Mouse (Mus musculus): Measurements from ENCODE around the gene Ceacam12. TPM values are rescaled to one million over a fixed set of nuclear protein-coding genes. Genes with fewer than 3 reads are reported as not detected.
"Not testable (repeated sequence)": the region's sequence is repeated elsewhere in the genome, so short reads cannot be mapped to it uniquely, and the experiment has no call there.

Gene Ceacam12
- not detected in 2 replicates for polyA plus RNA-seq (2016; fragmentation: Nextera tagmentation; extraction: Ambion mirVana)

DNA sequence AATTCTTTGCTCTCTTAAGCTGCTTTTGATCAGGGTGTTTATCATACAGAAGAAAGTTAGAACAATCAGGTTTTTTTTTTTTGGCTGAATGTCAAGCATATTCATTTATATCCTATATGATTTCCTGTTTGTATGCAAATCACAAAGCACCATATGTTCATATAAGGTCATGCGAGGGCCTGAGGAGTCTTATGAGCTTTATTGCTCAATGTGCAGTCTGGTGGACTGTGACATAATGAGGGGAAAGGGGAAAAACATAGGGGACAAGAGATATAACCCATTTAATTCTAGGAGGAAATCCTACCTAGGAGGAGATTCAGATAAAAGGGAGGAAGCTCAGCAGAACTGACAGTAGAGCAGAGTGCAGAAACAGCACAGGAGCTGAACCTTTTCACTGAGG lies at the start of gene Ceacam12:
Ceacam12 (plus strand) TSS at position 301 of the 400 bp plus-strand sequence.
- 60% methylated on average over 1 of the region's 1 CpGs for WGBS
- Histone ChIP-seq H3K4me3 (no peak within 1 kb of the TSS), H3K9me3 (peaks cover 32% of the 10 kb centered on the region), H3K4me1 (no peaks in the 10 kb centered on the region), H3K27me3 (ENCODE audit: insufficient read depth, poor library complexity, severe bottlenecking) (no peaks in the 10 kb centered on the region), H3K27ac (no peak within 1 kb of the TSS), H3K36me3 (no peaks in the 10 kb centered on the region)
- no peak for DNase-seq (ENCODE audit: low spot score)

- DNase-seq (ENCODE audit: low spot score); H3K4me3 ChIP-seq; H3K27me3 ChIP-seq (ENCODE audit: insufficient read depth, poor library complexity, severe bottlenecking); H3K36me3 ChIP-seq; H3K4me1 ChIP-seq; H3K27ac ChIP-seq: not testable (repeated sequence)
- 72% methylated on average over 1 of the region's 1 CpGs for WGBS
- H3K9me3 ChIP-seq = peaks cover 31% of the 10 kb centered on the region
These were observed 8.1 kb downstream of the Ceacam12 start for GRCm38 (mm10) chr7:18073821-18074220.

DNA sequence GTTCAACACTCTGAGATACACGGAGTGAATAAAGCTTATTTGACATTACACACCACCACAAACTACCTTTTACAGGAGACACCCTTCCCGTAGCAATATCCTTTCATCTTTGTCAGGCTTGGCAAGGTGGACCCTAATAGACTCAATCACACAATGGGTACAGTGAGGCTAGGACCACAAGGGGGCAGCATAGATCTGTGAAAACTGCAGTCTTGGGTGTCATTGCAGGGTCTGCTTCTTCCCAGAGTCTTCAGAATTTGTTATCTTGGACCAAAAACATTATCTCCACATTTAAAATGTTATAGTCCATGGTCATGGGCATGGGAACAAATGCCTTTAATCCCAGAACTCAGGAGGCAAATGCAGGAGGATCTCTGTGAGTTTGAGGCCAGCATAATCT lies 35.1 kb downstream of the Ceacam12 start:
- H3K27me3 ChIP-seq (ENCODE audit: insufficient read depth, poor library complexity, severe bottlenecking) = no peaks in the 10 kb centered on the region
- no peak for DNase-seq (ENCODE audit: low spot score)
- 39% methylated on average over 2 of the region's 2 CpGs for WGBS
- H3K9me3 ChIP-seq = peaks cover 20% of the 10 kb centered on the region
- no peak overlapping the region for H3K4me3 ChIP-seq
- no peaks in the 10 kb centered on the region for H3K4me1 ChIP-seq
- no peak overlapping the region for H3K27ac ChIP-seq
- H3K36me3 ChIP-seq = no peaks in the 10 kb centered on the region

Small RNAs within 50 kb of the gene (microRNA-seq; reads per million reads assigned to microRNA genes)
- not detected for gene Gm22414

Other genes starting within 250 kb of the Ceacam12 start
- not detected in 2 replicates for gene Gm5155, start 194.2 kb upstream of the Ceacam12 start, polyA plus RNA-seq (2016; fragmentation: Nextera tagmentation; extraction: Ambion mirVana)
- gene Ceacam11, start 93.8 kb upstream of the Ceacam12 start, polyA plus RNA-seq (2016; fragmentation: Nextera tagmentation; extraction: Ambion mirVana) = not detected in 2 replicates
- not detected in 2 replicates for gene Ceacam13, start 56.0 kb upstream of the Ceacam12 start, polyA plus RNA-seq (2016; fragmentation: Nextera tagmentation; extraction: Ambion mirVana)
- not detected in 2 replicates for gene Igfl3, start 110.6 kb downstream of the Ceacam12 start, polyA plus RNA-seq (2016; fragmentation: Nextera tagmentation; extraction: Ambion mirVana)
- gene Mill1, start 179.4 kb downstream of the Ceacam12 start, polyA plus RNA-seq (2016; fragmentation: Nextera tagmentation; extraction: Ambion mirVana) = not detected in 2 replicates

All from heart, embryonic 10.5 days (tissue).